Mouse (Mus musculus) spleen, adult 2 months (tissue): ENCODE results near the gene Trp53i13.
A peak's percentile ranks its signal among the peaks of the same experiment; 100 is the strongest.

ENCODE experiments used
- CTCF ChIP-seq: fragments of 200-500 bp; IDR thresholded peaks from 2 replicates; pipeline ENCODE4 v1.5.1; 2011; ENCODE audit warnings: mild to moderate bottlenecking, inconsistent platforms; ENCODE audit not compliant: insufficient read depth, insufficient read length, insufficient replicate concordance; ENCODE audit errors: extremely low read depth
- POLR2A ChIP-seq: fragments of 200-500 bp; IDR thresholded peaks from 2 replicates; pipeline ENCODE4 v1.6.1; 2011; ENCODE audit warnings: low read depth, low read length, inconsistent platforms

DNA sequence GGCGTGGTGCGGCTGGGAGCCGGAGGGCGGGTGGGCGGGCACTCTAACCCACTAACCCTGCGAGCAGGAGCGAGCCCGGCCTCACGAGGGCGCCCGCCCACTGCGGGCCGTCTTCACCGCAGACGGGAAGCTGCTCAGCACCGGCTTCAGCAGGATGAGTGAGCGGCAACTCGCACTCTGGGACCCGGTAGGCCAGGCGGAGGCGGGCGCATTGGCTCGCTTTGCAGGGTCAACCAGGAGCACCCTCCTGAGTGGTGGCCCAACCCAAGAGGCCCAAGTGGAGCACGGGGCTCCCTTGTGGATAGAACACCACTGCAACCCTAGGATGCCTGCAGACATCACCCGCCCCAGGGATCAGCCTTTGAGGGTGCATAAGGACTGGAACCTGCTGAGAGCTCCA lies 48.6 kb downstream of the Trp53i13 start:
- TF ChIP-seq CTCF, result peak; percentile 74
- no peak for TF ChIP-seq POLR2A
